Mouse (Mus musculus): ENCODE measurements around the gene Gabpb2. TPM values are rescaled to one million over a fixed set of nuclear protein-coding genes. Genes with fewer than 3 reads are reported as not detected.

Gene Gabpb2
- polyA plus RNA-seq, 1 experiment, result 30.6 TPM

GRCm38 (mm10) chr3:95199101-95199500 lies 18.6 kb downstream of the Gabpb2 start:
- Histone ChIP-seq H3K27ac (ENCODE audit: insufficient read depth, low read length) (no peak overlapping the region), H3K27me3 (ENCODE audit: control insufficient read depth, insufficient read depth, low read length) (no peaks in the 10 kb centered on the region), H3K4me1 (ENCODE audit: control insufficient read depth, insufficient read depth, low read length) (peaks cover 10% of the 10 kb centered on the region), H3K4me3 (replicated peaks; ENCODE audit: insufficient read depth, low read depth, low read length) (no peak overlapping the region)
- DNase-seq, result no peak
- WGBS, result 79% methylated on average over 1 of the region's 1 CpGs
- TF ChIP-seq CTCF (IDR thresholded peaks at IDR 0.05; ENCODE audit: borderline replicate concordance, insufficient read depth, low read depth, low read length), result no peak
- no peak for TF ChIP-seq POLR2A (IDR thresholded peaks at IDR 0.05; ENCODE audit: borderline replicate concordance, insufficient read depth, low read length)

GRCm38 (mm10) chr3:95195772-95196171 lies 21.9 kb downstream of the Gabpb2 start:
- TF ChIP-seq POLR2A (IDR thresholded peaks at IDR 0.05; ENCODE audit: borderline replicate concordance, insufficient read depth, low read length) (no peak), CTCF (IDR thresholded peaks at IDR 0.05; ENCODE audit: borderline replicate concordance, insufficient read depth, low read depth, low read length) (no peak)
- Histone ChIP-seq H3K4me1 (ENCODE audit: control insufficient read depth, insufficient read depth, low read length) (peaks cover 10% of the 10 kb centered on the region), H3K4me3 (replicated peaks; ENCODE audit: insufficient read depth, low read depth, low read length) (no peak overlapping the region), H3K27ac (ENCODE audit: insufficient read depth, low read length) (no peak overlapping the region), H3K27me3 (ENCODE audit: control insufficient read depth, insufficient read depth, low read length) (no peaks in the 10 kb centered on the region)
- DNase-seq, result no peak
- 73% methylated on average over 2 of the region's 2 CpGs for WGBS

DNA sequence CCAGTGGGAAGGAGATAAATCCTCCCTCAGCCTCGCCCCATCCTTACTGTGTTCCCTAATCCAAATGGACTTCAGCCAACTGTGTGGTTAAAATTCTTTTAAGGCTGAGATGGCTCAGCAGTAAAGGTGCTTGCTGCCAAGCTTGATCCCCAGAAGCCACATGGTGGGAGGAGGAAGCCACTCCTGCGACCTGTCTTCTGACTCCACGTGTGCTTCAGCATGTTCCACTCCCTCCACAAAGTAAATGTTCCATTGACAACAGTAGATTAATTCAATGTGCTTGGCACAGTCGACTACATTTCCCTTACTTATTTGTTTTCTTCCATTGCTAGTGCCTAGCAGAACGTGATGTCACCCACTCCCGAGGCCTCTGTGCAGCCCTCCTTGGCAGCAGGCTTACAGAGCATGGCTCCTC lies 23.0 kb downstream of the Gabpb2 start:
- TF ChIP-seq POLR2A (IDR thresholded peaks at IDR 0.05; ENCODE audit: borderline replicate concordance, insufficient read depth, low read length) (no peak), CTCF (IDR thresholded peaks at IDR 0.05; ENCODE audit: borderline replicate concordance, insufficient read depth, low read depth, low read length) (no peak)
- WGBS, result 12% methylated on average over 6 of the region's 6 CpGs
- H3K27me3 ChIP-seq (ENCODE audit: control insufficient read depth, insufficient read depth, low read length), result no peaks in the 10 kb centered on the region
- peaks cover 10% of the 10 kb centered on the region for H3K4me1 ChIP-seq (ENCODE audit: control insufficient read depth, insufficient read depth, low read length)
- DNase-seq, result peak; percentile 40 to 70
- H3K27ac ChIP-seq (ENCODE audit: insufficient read depth, low read length), result no peak overlapping the region
- no peak overlapping the region for H3K4me3 ChIP-seq (replicated peaks; ENCODE audit: insufficient read depth, low read depth, low read length)

- no peak overlapping the region for H3K27ac ChIP-seq (ENCODE audit: insufficient read depth, low read length)
- 88% methylated on average over 6 of the region's 6 CpGs for WGBS
- no peaks in the 10 kb centered on the region for H3K4me1 ChIP-seq (ENCODE audit: control insufficient read depth, insufficient read depth, low read length)
- no peak overlapping the region for H3K4me3 ChIP-seq (replicated peaks; ENCODE audit: insufficient read depth, low read depth, low read length)
- no peak for DNase-seq
- TF ChIP-seq CTCF (IDR thresholded peaks at IDR 0.05; ENCODE audit: borderline replicate concordance, insufficient read depth, low read depth, low read length), result no peak
- no peak for TF ChIP-seq POLR2A (IDR thresholded peaks at IDR 0.05; ENCODE audit: borderline replicate concordance, insufficient read depth, low read length)
- H3K27me3 ChIP-seq (ENCODE audit: control insufficient read depth, insufficient read depth, low read length), result no peaks in the 10 kb centered on the region
Measured at GRCm38 (mm10) chr3:95186888-95187287, 30.8 kb downstream of the Gabpb2 start.

GRCm38 (mm10) chr3:95186100-95186499 lies 31.6 kb downstream of the Gabpb2 start:
- no peaks in the 10 kb centered on the region for H3K27me3 ChIP-seq (ENCODE audit: control insufficient read depth, insufficient read depth, low read length)
- no peaks in the 10 kb centered on the region for H3K4me1 ChIP-seq (ENCODE audit: control insufficient read depth, insufficient read depth, low read length)
- DNase-seq, result no peak
- no peak overlapping the region for H3K27ac ChIP-seq (ENCODE audit: insufficient read depth, low read length)
- H3K4me3 ChIP-seq (replicated peaks; ENCODE audit: insufficient read depth, low read depth, low read length), result no peak overlapping the region
- 88% methylated on average over 2 of the region's 2 CpGs for WGBS
- TF ChIP-seq POLR2A (IDR thresholded peaks at IDR 0.05; ENCODE audit: borderline replicate concordance, insufficient read depth, low read length) (no peak), CTCF (IDR thresholded peaks at IDR 0.05; ENCODE audit: borderline replicate concordance, insufficient read depth, low read depth, low read length) (no peak)

GRCm38 (mm10) chr3:95184796-95185577 lies 32.7 kb downstream of the Gabpb2 start:
- no peak for TF ChIP-seq CTCF (IDR thresholded peaks at IDR 0.05; ENCODE audit: borderline replicate concordance, insufficient read depth, low read depth, low read length)
- no peak for TF ChIP-seq POLR2A (IDR thresholded peaks at IDR 0.05; ENCODE audit: borderline replicate concordance, insufficient read depth, low read length)
- no peaks in the 10 kb centered on the region for H3K4me1 ChIP-seq (ENCODE audit: control insufficient read depth, insufficient read depth, low read length)
- no peak for DNase-seq
- no peaks in the 10 kb centered on the region for H3K27me3 ChIP-seq (ENCODE audit: control insufficient read depth, insufficient read depth, low read length)
- no peak overlapping the region for H3K27ac ChIP-seq (ENCODE audit: insufficient read depth, low read length)
- H3K4me3 ChIP-seq (replicated peaks; ENCODE audit: insufficient read depth, low read depth, low read length), result no peak overlapping the region
- WGBS, result 92% methylated on average over 9 of the region's 9 CpGs

GRCm38 (mm10) chr3:95181841-95182240 lies 35.9 kb downstream of the Gabpb2 start:
- H3K4me3 ChIP-seq (replicated peaks; ENCODE audit: insufficient read depth, low read depth, low read length), result no peak overlapping the region
- 58% methylated on average over 1 of the region's 1 CpGs for WGBS
- H3K27me3 ChIP-seq (ENCODE audit: control insufficient read depth, insufficient read depth, low read length), result no peaks in the 10 kb centered on the region
- H3K4me1 ChIP-seq (ENCODE audit: control insufficient read depth, insufficient read depth, low read length), result no peaks in the 10 kb centered on the region
- no peak for DNase-seq
- H3K27ac ChIP-seq (ENCODE audit: insufficient read depth, low read length), result no peak overlapping the region
- TF ChIP-seq CTCF (IDR thresholded peaks at IDR 0.05; ENCODE audit: borderline replicate concordance, insufficient read depth, low read depth, low read length), result no peak
- no peak for TF ChIP-seq POLR2A (IDR thresholded peaks at IDR 0.05; ENCODE audit: borderline replicate concordance, insufficient read depth, low read length)

DNA sequence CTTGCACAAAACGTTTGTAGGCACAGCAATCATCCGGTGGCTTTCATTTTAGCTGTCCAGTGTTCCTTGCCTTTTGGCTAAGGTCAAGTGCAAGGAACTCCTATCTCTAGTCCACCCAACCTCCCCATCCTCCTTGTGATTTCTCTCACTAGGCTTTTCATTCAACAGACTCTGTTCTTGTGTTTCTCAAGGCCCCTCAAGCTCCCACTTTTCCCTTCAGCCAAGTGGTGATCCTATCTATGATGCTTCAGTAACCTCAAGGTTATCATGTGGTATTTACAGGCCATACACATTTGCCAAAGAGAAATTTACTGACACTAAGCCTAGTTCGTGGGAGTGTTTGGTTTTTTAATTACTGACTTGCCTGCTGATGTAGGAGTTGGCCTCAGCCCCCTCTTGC lies 37.8 kb downstream of the Gabpb2 start:
- Histone ChIP-seq H3K4me1 (ENCODE audit: control insufficient read depth, insufficient read depth, low read length) (no peaks in the 10 kb centered on the region), H3K27me3 (ENCODE audit: control insufficient read depth, insufficient read depth, low read length) (no peaks in the 10 kb centered on the region), H3K4me3 (replicated peaks; ENCODE audit: insufficient read depth, low read depth, low read length) (no peak overlapping the region), H3K27ac (ENCODE audit: insufficient read depth, low read length) (no peak overlapping the region)
- TF ChIP-seq POLR2A (IDR thresholded peaks at IDR 0.05; ENCODE audit: borderline replicate concordance, insufficient read depth, low read length) (no peak), CTCF (IDR thresholded peaks at IDR 0.05; ENCODE audit: borderline replicate concordance, insufficient read depth, low read depth, low read length) (no peak)
- 67% methylated on average over 3 of the region's 3 CpGs for WGBS
- DNase-seq, result no peak

Data from cerebellum, adult 2 months (tissue).